Mouse (Mus musculus) urinary bladder, postnatal 36 days (tissue): ENCODE data around the gene Fxn.

Experiments
- DNase-seq, 2 experiments: peaks; one replicate each; pipeline ENCODE4 v3.0.0; 2022; ENCODE audit warnings: low spot score in 2 of 2, mixed read lengths in 1 of 2

Fxn gene

GRCm38 (mm10) chr19:24300994-24301767, 20.8 kb upstream of the Fxn start:
- peak; percentile 12 to 42 for DNase-seq

- no peak for DNase-seq
These were observed 13.1 kb upstream of the Fxn start for GRCm38 (mm10) chr19:24293537-24293936.

- DNase-seq: peak; percentile 10 to 25
These were observed 3.8 kb upstream of the Fxn start for GRCm38 (mm10) chr19:24284187-24284586.

- DNase-seq: no peak
These were observed 1.0 kb upstream of the Fxn start for GRCm38 (mm10) chr19:24281288-24281980.

GRCm38 (mm10) chr19:24279706-24280600, 452 bp downstream of the Fxn start:
- DNase-seq: peak; percentile 74 to 75

GRCm38 (mm10) chr19:24278859-24279258, 1.5 kb downstream of the Fxn start:
- no peak for DNase-seq

GRCm38 (mm10) chr19:24274281-24274680, 6.1 kb downstream of the Fxn start:
- no peak for DNase-seq

- peak; percentile 78 to 87 for DNase-seq
These were observed 8.5 kb downstream of the Fxn start for GRCm38 (mm10) chr19:24271746-24272426.

- DNase-seq: peak in 1 of 2 experiments; percentile 40
These were observed 9.1 kb downstream of the Fxn start for GRCm38 (mm10) chr19:24271326-24271725.

- DNase-seq: no peak
These were observed 11.9 kb downstream of the Fxn start for GRCm38 (mm10) chr19:24268531-24268930.

GRCm38 (mm10) chr19:24266046-24266830, 14.2 kb downstream of the Fxn start:
- no peak for DNase-seq

GRCm38 (mm10) chr19:24264991-24265390, 15.4 kb downstream of the Fxn start:
- DNase-seq: peak; percentile 74 to 77

GRCm38 (mm10) chr19:24262736-24263135, 17.7 kb downstream of the Fxn start:
- no peak for DNase-seq

GRCm38 (mm10) chr19:24259390-24260351, 20.7 kb downstream of the Fxn start:
- no peak for DNase-seq

GRCm38 (mm10) chr19:24258368-24258767, 22.0 kb downstream of the Fxn start:
- no peak for DNase-seq

- DNase-seq: no peak
These were observed 22.4 kb downstream of the Fxn start for GRCm38 (mm10) chr19:24257962-24258361.

- no peak for DNase-seq
These were observed 26.6 kb downstream of the Fxn start for GRCm38 (mm10) chr19:24253657-24254260.

- DNase-seq: no peak
These were observed 28.5 kb downstream of the Fxn start for GRCm38 (mm10) chr19:24251869-24252268.

- no peak for DNase-seq
These were observed 37.1 kb downstream of the Fxn start for GRCm38 (mm10) chr19:24243340-24243739.
